In genomic region chr7:45061532-45062075, GRCm38 (mm10) we compare ENCODE assay signal across 8 mouse cellular contexts. TPM values are rescaled to one million over a fixed set of nuclear protein-coding genes. Genes with fewer than 3 reads are reported as not detected.
A peak's percentile ranks its signal among the peaks of the same experiment; 100 is the strongest.
DNase-seq lines count a peak whose midpoint lies in the region; ATAC-seq and TF ChIP-seq lines count a peak whose summit lies in the region.

No protein-coding gene starts in this region.

- no peak overlapping the region for H3K27ac ChIP-seq in thymus, adult 2 months (ENCODE audit: control insufficient read depth, insufficient read depth, low read length)

- intact Hi-C loops in left cerebral cortex, postnatal 25 days (cut with DNase I), result no loop called here

- peaks cover 7% of the 10 kb centered on the region for H3K4me1 ChIP-seq in thymus, adult 2 months (replicated peaks; ENCODE audit: control insufficient read depth, insufficient read depth, low read length)
- H3K4me1 ChIP-seq in lung, adult 2 months (ENCODE audit: control insufficient read depth, insufficient read depth, low read length), result peaks cover 7% of the 10 kb centered on the region

- no peaks in the 10 kb centered on the region for H3K36me3 ChIP-seq in thymus, adult 2 months (ENCODE audit: control insufficient read depth, insufficient read depth, low read length)

- H3K4me3 ChIP-seq in thymus, adult 2 months (ENCODE audit: control insufficient read depth, insufficient read depth, low read length), result no peak overlapping the region
- H3K4me3 ChIP-seq in lung, adult 2 months (replicated peaks; ENCODE audit: extremely low read depth, low read depth, low read length), result peak overlapping the region; percentile 52

- DNase-seq in thymus, adult 2 months, result peak; percentile 22
- no peak for DNase-seq in thymus, postnatal 0 days (ENCODE audit: low spot score)
- peak; percentile 81 for DNase-seq in kidney, adult 18-20 months
- DNase-seq in lung, adult 2 months, result peak; percentile 71
- peak; percentile 67 for DNase-seq in testis, postnatal 10 days (ENCODE audit: low spot score)
- no peak for DNase-seq in layer of hippocampus, postnatal 25 days (ENCODE audit: extremely low spot score in 1 of 2, low spot score in 1 of 2)
- DNase-seq in left cerebral cortex, postnatal 25 days (ENCODE audit: low spot score in 2 of 2), result no peak

- no peak for TF ChIP-seq POLR2A in thymus, adult 2 months (IDR thresholded peaks at IDR 0.05; ENCODE audit: control insufficient read depth, extremely low read depth, insufficient read depth, low read length, poor library complexity)
- no peak for TF ChIP-seq POLR2A in lung, adult 2 months (IDR thresholded peaks at IDR 0.05; ENCODE audit: borderline replicate concordance, extremely low read depth, low read depth, low read length)

- no peak for TF ChIP-seq CTCF in thymus, adult 2 months (IDR thresholded peaks at IDR 0.05; ENCODE audit: borderline replicate concordance, control insufficient read depth, extremely low read depth, insufficient read depth, low read length, poor library complexity)
- no peak for TF ChIP-seq CTCF in lung, adult 2 months (IDR thresholded peaks at IDR 0.05; ENCODE audit: insufficient read depth, low read length)

- no peaks in the 10 kb centered on the region for H3K27me3 ChIP-seq in thymus, adult 2 months (ENCODE audit: control insufficient read depth, insufficient read depth, low read length)

- ATAC-seq in erythroblast, adult 5-6 weeks (replicated peaks; ENCODE audit: low FRiP score, poor library complexity, severe bottlenecking), result 0 out of 2 replicates have a peak, but pooled peaks have one; percentile 24

- 64% methylated on average over 11 of the region's 11 CpGs for WGBS in thymus, adult 2 months
- 14% methylated on average over 11 of the region's 11 CpGs for WGBS in lung, adult 2 months

RNA-seq across cellular contexts. Expression of gene Nosip, which starts 0.6 kb away (rescaled TPM):
- 159 and 165 TPM in 2 replicates for polyA plus RNA-seq in thymus, adult 2 months (2012; rRNA removed)
- 84.4 and 86.3 TPM in 2 replicates for polyA plus RNA-seq in thymus, postnatal 0 days (2015; fragmentation: Nextera tagmentation; extraction: Ambion mirVana)
- 10.4 and 20.7 TPM in 2 replicates for total RNA-seq in erythroblast, adult 5-6 weeks (2015; ENCODE audit: low replicate concordance)
- 15.5 and 22.2 TPM in 2 replicates for total RNA-seq in erythroblast, adult 5-6 weeks (2017; ENCODE audit: low replicate concordance)
- polyA plus RNA-seq in lung, adult 2 months (2012; rRNA removed), result 86.5 and 102 TPM in 2 replicates
- total RNA-seq in layer of hippocampus, postnatal 25 days (2021), result 10 to 100 TPM; 49.8 to 59.4 TPM
- 10 to 100 TPM; 48.5 to 53.0 TPM for total RNA-seq in left cerebral cortex, postnatal 25 days (2021)

RNA-seq across cellular contexts. Expression of gene Prrg2, which starts 0.9 kb away (rescaled TPM):
- polyA plus RNA-seq in thymus, adult 2 months (2012; rRNA removed), result 32.4 and 40.5 TPM in 2 replicates
- polyA plus RNA-seq in thymus, postnatal 0 days (2015; fragmentation: Nextera tagmentation; extraction: Ambion mirVana), result 9.9 and 10.0 TPM in 2 replicates
- total RNA-seq in erythroblast, adult 5-6 weeks (2015; ENCODE audit: low replicate concordance), result 1.3 and 5.2 TPM in 2 replicates
- total RNA-seq in erythroblast, adult 5-6 weeks (2017; ENCODE audit: low replicate concordance), result 0.34 and 7.0 TPM in 2 replicates
- 82.5 and 90.6 TPM in 2 replicates for polyA plus RNA-seq in lung, adult 2 months (2012; rRNA removed)
- 1 to 10 TPM; 5.6 to 6.6 TPM for total RNA-seq in layer of hippocampus, postnatal 25 days (2021)
- total RNA-seq in left cerebral cortex, postnatal 25 days (2021), result 1 to 10 TPM; 7.3 to 7.6 TPM

RNA-seq across cellular contexts. Expression of gene Prr12, which starts 8.9 kb away (rescaled TPM):
- 32.7 and 43.5 TPM in 2 replicates for polyA plus RNA-seq in thymus, adult 2 months (2012; rRNA removed)
- polyA plus RNA-seq in thymus, postnatal 0 days (2015; fragmentation: Nextera tagmentation; extraction: Ambion mirVana), result 7.6 and 9.0 TPM in 2 replicates
- 3.3 and 6.1 TPM in 2 replicates for total RNA-seq in erythroblast, adult 5-6 weeks (2015; ENCODE audit: low replicate concordance)
- 0.60 and 0.70 TPM in 2 replicates for total RNA-seq in erythroblast, adult 5-6 weeks (2017; ENCODE audit: low replicate concordance)
- polyA plus RNA-seq in lung, adult 2 months (2012; rRNA removed), result 11.1 and 15.9 TPM in 2 replicates
- total RNA-seq in layer of hippocampus, postnatal 25 days (2021), result 10 to 100 TPM; 67.9 to 81.7 TPM
- total RNA-seq in left cerebral cortex, postnatal 25 days (2021), result 10 to 100 TPM; 59.1 to 65.5 TPM

RNA-seq across cellular contexts. Expression of gene Rcn3, which starts 30.4 kb away (rescaled TPM):
- polyA plus RNA-seq in thymus, adult 2 months (2012; rRNA removed), result 22.2 and 34.9 TPM in 2 replicates
- polyA plus RNA-seq in thymus, postnatal 0 days (2015; fragmentation: Nextera tagmentation; extraction: Ambion mirVana), result 41.4 and 41.8 TPM in 2 replicates
- 1.3 and 2.5 TPM in 2 replicates for total RNA-seq in erythroblast, adult 5-6 weeks (2015; ENCODE audit: low replicate concordance)
- total RNA-seq in erythroblast, adult 5-6 weeks (2017; ENCODE audit: low replicate concordance), result 6.7 and 7.5 TPM in 2 replicates
- 172 and 174 TPM in 2 replicates for polyA plus RNA-seq in lung, adult 2 months (2012; rRNA removed)
- total RNA-seq in layer of hippocampus, postnatal 25 days (2021), result 1 to 10 TPM; 9.6 to 9.7 TPM
- total RNA-seq in left cerebral cortex, postnatal 25 days (2021), result 1 to 10 TPM; 5.3 to 6.0 TPM

RNA-seq across cellular contexts. Expression of gene Fcgrt, which starts 42.0 kb away (rescaled TPM):
- 30.8 and 38.9 TPM in 2 replicates for polyA plus RNA-seq in thymus, adult 2 months (2012; rRNA removed)
- polyA plus RNA-seq in thymus, postnatal 0 days (2015; fragmentation: Nextera tagmentation; extraction: Ambion mirVana), result 42.6 and 47.6 TPM in 2 replicates
- total RNA-seq in erythroblast, adult 5-6 weeks (2015; ENCODE audit: low replicate concordance), result 2.5 and 7.3 TPM in 2 replicates
- total RNA-seq in erythroblast, adult 5-6 weeks (2017; ENCODE audit: low replicate concordance), result 10.3 and 11.4 TPM in 2 replicates
- polyA plus RNA-seq in lung, adult 2 months (2012; rRNA removed), result 112 and 120 TPM in 2 replicates
- 10 to 100 TPM; 18.1 to 21.0 TPM for total RNA-seq in layer of hippocampus, postnatal 25 days (2021)
- total RNA-seq in left cerebral cortex, postnatal 25 days (2021), result 10 to 100 TPM; 22.7 to 24.1 TPM

Comparison
In these comparisons a context has a peak if more than half of its experiments do, and no peak if none do; other contexts are left out.
1. DNase-seq: peak in thymus, adult 2 months (single experiment), kidney, adult 18-20 months (single experiment), lung, adult 2 months (single experiment) and testis, postnatal 10 days (single experiment); none in thymus, postnatal 0 days (single experiment), layer of hippocampus, postnatal 25 days (0 of 2) and left cerebral cortex, postnatal 25 days (0 of 2).
2. RNA of gene Prr12, which starts 8.9 kb away (total RNA-seq): 67.9 to 81.7 TPM in layer of hippocampus, postnatal 25 days and 59.1 to 65.5 TPM in left cerebral cortex, postnatal 25 days; 0.60 to 6.1 TPM in erythroblast, adult 5-6 weeks; every median in the first group is over 4 times any median in the second.